Mouse (Mus musculus) monocyte, adult 2 months (primary cell): ENCODE measurements around the gene Gm10153.
"Not testable (repeated sequence)": the region's sequence is repeated elsewhere in the genome, so short reads cannot be mapped to it uniquely, and the experiment has no call there.

Source experiments
- DNase-seq, 2 experiments: peaks; one replicate each; pipeline ENCODE4 v3.0.0; 2022; ENCODE audit warnings: low spot score in 2 of 2, low read depth in 1 of 2

The Gm10153 gene

GRCm38 (mm10) chr7:142144507-142144906 is 45.7 kb downstream of the Gm10153 start, which contains the start of gene Gm45337:
Gm45337 (minus strand) TSS chr7:142144607.
- no peak for DNase-seq

- not testable (repeated sequence) for DNase-seq
These were observed 46.6 kb downstream of the Gm10153 start for GRCm38 (mm10) chr7:142143506-142144010.

DNA sequence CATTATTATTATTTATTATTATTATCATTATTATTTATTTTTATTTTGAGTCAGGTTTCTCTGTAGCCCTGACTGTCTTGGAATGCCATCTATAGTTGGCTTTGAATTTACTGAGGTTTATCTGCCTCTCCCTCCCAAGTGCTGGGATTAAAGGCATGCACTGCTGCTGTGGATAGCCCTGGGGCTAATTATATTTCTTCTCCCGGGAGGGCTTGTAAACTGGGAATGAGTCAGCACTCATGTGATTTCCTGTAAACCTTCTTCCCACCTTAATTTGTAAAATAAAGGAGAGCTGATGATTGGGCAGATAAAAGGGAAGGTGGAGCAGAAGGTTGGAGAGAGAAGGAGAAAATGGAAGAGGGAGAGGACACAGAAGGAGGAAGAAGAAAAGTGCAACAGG is 49.5 kb downstream of the Gm10153 start:
- DNase-seq: no peak
